Mouse (Mus musculus): ENCODE measurements at regions not wholly inside any gene's neighbourhood (a gene's known extent, or its start where the extent isn't known, plus 50 kb on each side); places are given as distances from the start of the nearest gene placed in this dataset.
"Not testable (repeated sequence)": the region's sequence is repeated elsewhere in the genome, so short reads cannot be mapped to it uniquely, and the experiment has no call there.

DNA sequence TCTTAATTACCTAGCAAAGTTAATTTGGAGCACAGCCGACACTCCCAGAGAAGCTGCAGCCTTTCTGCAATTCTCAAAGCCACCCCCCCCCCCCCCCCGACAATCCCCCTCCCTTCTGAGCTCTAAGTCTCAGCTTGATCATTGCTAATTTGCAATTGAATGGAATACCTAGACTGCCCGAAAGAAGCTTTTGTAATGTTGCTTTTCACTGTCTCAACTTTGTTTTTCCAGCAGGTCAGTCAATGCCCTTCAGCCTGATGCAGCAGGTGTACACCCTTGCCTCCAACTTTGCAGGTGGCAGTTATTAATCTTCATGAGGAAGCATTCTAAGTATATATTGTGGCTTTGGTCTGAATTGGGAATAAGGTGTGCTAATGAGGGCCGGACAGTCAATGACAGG, 1006.6 kb upstream of the Gm8797 start:
- DNase-seq (ENCODE audit: low spot score) = no peak

DNA sequence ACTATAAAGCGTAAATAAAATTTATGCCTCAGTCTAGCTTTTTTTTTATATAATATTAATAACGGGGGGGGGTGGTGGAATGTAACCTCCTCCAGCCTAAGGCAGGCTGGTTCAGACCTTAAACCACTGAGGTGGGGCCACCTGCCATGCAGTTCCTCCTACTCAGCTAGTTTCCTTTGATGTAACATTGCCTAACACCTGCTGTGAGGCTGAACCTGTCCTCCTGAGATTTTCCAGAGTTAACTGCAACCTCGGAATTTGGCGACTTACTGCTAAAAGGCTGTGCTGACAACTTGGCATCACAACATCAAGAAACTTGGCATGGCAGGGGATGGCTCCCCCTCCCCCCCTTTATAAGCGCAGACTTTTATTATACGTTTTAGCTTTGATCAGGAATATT, 1006.0 kb upstream of the Gm8797 start:
- DNase-seq (ENCODE audit: low spot score) = no peak

DNA sequence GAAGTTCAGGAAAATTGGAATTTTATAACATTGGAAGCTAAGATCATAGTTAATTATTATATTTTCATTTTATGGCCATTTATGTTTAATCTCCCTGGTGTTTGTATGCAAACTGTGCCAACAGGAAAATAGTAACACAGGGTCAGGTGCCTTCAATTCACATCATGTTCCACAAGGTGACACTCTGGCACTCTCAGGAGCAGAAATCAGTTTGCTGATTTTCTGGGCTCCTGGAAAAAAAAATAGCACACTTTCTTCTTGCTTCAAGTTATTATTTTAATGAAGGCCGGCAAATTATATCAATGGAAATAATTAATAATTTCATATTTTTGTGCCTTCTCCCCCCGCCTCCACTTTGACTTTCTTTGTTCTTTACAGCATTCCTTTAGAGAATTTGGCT, 994.5 kb upstream of the Gm8797 start:
- DNase-seq (ENCODE audit: low spot score) = no peak

- DNase-seq (ENCODE audit: low spot score) = no peak
Observed at GRCm38 (mm10) chr3:4757113-4757512, 993.5 kb upstream of the Gm8797 start.

DNA sequence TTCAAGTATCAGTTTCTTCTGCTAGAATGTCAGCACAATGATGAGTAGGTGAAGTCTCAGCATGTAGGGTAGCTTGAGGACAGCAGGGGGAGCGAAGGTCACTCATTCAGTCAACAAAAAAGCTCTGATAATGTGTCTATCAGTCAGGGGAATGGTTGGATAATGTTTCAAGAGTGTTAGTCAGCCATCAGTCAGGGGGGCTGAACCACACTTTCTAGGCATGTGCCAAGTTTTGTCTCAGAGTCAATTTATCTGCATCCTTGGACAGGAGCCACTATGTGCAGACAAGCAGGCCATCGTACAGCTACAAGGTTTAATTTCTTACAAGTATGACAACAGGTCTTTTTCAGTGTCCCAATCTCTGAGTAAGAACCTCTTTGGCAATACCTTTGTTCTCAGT, 987.5 kb upstream of the Gm8797 start:
- no peak for DNase-seq (ENCODE audit: low spot score)

DNA sequence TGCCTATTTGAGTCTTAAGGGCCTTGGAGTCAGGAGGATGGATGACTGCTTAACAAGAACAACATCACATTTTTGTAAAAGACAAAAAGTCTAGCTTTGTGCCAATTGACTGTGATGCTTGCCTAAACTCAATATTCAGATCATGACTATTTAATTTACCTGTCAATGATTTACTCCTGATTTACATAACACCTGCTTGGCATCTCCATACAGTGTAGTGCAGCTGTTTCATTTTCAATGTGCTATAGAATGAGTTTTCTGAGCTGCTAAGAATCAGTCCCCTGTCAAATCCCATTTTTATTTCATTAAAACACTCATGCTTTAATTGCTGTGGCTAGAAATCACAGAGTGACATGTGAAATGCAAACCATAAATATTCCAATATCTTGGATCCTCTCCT, 974.0 kb upstream of the Gm8797 start:
- no peak for DNase-seq (ENCODE audit: low spot score)

GRCm38 (mm10) chr3:4785160-4785559, 965.4 kb upstream of the Gm8797 start:
- no peak for DNase-seq (ENCODE audit: low spot score)

DNA sequence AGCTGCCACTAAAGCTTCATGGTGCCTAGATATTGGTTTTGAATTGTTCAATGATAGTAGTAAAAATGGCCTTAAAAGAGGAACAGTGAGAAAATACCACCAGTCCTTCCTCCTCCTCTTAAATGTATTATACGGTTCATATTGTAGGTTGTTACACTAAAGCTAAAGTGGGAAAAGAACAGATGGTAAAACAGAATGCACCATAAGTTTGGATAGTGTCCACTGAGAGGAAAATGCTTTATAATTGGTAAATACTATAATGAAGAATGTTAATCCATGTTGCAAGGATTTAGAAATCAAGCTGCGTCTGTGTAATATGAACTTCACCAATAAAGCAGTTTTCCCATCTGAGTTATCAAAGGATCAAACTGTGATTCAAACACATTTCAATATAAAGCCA, 957.5 kb upstream of the Gm8797 start:
- DNase-seq (ENCODE audit: low spot score) = peak; percentile 31

DNA sequence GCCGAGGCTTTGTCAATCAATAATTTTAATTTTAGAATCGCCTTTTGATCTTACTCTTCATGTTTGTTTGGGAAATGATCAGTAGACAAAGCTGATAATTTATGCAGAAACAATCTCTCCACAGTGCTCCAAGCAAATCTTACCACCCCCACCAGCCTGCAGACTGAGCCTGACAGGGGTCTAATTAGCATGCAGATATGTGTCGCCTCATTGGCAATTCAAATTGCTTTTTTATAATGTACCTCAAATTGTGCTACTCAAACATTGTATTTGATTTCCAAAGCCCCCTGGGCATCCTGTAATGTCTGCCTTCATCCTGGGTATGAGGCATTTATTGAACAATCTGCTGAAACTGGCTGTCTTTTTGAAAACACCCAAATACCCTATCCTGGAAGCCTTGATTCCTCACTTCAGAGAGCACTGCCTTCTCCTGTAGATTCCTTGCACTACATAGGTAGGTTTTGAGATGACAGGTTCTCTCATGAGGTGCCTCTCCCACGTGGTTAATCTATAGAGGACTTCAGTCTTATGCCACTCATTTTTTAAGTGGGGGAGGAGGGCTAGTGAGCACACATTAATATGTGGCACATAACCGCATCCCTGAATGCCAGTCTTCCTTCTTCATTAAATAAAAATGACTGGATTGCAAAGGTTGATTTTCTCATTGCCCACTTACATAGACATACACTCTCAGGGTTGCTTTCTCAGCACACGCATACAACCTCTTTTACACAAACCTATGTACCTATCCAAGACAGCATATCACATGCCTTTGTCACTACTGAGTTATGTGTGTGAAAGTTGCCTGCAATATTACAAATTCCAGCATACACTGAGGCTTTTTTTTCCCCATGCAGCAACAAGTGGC, 954.3 kb upstream of the Gm8797 start:
- no peak for DNase-seq (ENCODE audit: low spot score)

- peak; percentile 22 for DNase-seq (ENCODE audit: low spot score)
Observed at GRCm38 (mm10) chr3:4796909-4797566, 953.6 kb upstream of the Gm8797 start.

- no peak for DNase-seq (ENCODE audit: low spot score)
Observed at GRCm38 (mm10) chr3:4797567-4797940, 953.1 kb upstream of the Gm8797 start.

- no peak for DNase-seq (ENCODE audit: low spot score)
Observed at GRCm38 (mm10) chr3:4798366-4798765, 952.2 kb upstream of the Gm8797 start.

DNA sequence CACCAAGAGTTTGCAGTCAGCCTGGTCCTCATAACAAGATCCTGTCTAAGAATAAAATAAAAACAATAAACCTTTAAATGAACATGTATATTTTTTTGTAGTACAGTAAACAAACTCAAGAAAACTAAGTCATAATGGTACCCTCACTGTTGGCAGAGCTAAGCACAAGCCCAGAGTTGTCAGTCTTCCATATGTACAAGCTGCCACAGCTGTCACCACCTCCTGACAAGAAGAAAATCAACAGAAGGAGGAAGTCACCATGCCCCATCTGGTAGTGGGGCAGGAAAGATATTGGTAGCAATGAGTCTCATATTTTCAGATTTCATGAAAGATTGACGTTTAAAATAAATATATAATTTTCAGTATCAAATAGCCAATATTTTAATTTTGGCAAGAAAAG, 916.1 kb upstream of the Gm8797 start:
- no peak for DNase-seq (ENCODE audit: low spot score)

GRCm38 (mm10) chr3:4835645-4836044, 915.0 kb upstream of the Gm8797 start:
- DNase-seq (ENCODE audit: low spot score) = no peak

DNA sequence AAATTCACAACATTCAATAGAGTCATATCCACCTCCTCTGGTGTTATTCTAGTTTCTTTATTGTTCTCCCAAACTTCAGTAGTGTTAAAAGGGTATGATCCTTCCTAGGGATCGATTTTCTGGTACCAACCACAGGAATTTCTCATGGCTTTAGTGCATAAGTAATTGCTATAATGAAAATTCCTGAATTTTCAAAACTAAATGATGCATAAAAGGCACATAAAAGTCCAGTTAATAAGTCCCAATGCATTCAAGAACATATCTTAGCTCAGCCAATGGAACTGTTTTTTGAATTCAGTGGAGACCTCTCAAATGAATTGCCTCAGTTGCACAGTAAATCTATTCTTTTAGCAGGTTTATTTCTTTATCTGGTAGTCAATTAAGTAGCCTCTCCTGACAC, 913.7 kb upstream of the Gm8797 start:
- DNase-seq (ENCODE audit: low spot score) = no peak

DNA sequence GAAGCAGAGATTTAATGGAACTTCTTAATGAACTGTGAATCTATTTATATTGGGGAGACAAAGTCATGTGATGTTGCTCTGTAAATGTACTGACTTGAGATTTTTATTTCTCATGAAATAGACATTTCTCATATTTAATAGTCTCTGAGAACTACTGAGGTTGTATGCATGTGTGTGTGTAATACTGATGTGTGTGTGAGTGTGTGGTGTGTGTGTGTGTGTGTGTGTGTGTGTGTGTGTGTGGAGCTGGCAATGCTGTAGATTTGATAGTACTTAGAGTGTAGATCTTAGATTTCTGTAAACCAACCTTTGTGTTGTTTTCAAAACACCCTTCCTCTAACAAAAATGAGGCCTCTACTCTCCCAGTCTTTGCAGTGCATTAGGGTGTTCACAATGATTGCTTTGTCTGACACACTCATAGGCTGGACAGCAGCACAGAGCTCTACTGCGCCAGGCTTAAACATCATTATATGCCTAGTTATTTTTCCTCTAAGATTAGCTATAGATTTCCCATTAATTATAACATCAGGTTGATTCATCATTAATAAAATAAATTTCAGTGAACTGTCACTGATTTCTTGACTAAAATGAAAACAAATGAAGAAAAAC, 895.5 kb upstream of the Gm8797 start:
- DNase-seq (ENCODE audit: low spot score) = no peak

DNA sequence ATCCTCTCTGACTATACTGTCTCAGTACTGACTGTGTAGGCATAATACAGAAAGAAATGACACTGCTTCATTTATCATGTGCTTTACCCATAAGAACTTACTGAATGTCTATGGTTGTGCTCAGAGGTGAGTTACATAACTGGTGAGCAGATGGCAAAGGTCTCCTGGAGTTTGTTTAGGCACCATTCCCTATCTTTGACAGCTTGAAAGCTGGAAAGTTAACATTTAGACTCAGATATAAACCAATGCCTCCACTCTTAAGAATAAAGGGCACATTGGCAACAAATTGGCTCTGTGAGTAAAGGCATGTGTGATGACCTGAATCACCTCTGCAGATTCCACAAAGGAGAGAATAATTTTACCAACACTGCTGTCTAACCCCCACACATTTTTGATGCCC, 894.0 kb upstream of the Gm8797 start:
- no peak for DNase-seq (ENCODE audit: low spot score)

GRCm38 (mm10) chr3:4866226-4866625, 884.4 kb upstream of the Gm8797 start:
- DNase-seq (ENCODE audit: low spot score) = no peak

DNA sequence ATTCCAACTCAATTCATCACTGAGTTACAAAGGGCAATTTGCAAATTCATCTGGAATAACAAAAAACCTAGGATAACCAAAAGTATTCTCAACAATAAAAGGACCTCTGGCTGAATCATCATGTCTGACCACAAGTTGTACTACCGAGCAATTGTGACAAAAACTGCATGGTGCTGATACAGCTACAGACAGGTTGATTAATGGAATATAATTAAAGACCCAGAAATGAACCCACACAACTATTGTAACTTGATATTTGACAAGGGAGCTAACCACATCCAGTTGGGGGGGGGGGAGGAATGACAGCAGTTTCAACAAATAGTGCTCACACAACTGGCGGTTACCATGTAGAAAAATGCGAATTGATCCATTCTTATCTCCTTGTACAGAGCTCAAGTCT, 864.7 kb upstream of the Gm8797 start:
- DNase-seq (ENCODE audit: low spot score) = no peak

GRCm38 (mm10) chr3:4893108-4893507, 857.5 kb upstream of the Gm8797 start:
- no peak for DNase-seq (ENCODE audit: low spot score)

- DNase-seq (ENCODE audit: low spot score) = no peak
Observed at GRCm38 (mm10) chr3:4895811-4896210, 854.8 kb upstream of the Gm8797 start.

DNA sequence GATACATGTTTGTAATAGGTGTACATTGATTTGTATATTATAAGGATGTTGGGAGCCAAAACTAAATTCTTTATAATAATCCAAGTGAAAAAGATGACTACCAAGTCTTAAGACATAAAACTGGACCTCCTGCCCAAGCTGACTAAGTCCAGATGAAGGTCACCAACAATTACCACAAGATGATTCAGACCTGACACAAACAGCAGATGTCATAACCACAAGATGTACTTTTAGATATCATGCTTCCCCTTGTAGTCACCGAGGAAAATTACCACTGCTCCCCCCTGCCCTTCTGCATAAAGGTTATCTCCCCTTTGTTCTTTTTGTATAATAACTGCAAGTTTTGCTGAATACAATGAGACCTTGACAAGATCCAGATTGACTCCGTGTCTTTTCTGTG, 843.0 kb upstream of the Gm8797 start:
- not testable (repeated sequence) for DNase-seq (ENCODE audit: low spot score)

GRCm38 (mm10) chr3:4930731-4931130, 819.9 kb upstream of the Gm8797 start:
- DNase-seq (ENCODE audit: low spot score) = not testable (repeated sequence)

Measured in layer of hippocampus, adult 9-10 months (tissue).